Mouse (Mus musculus) intestine, embryonic 14.5 days (tissue): ENCODE data around the gene Btbd9. TPM values are rescaled to one million over a fixed set of nuclear protein-coding genes. Genes with fewer than 3 reads are reported as not detected.

Source experiments
- ATAC-seq: fragments of 200-750 bp; cut with Nextera tagmentation; replicated peaks from 2 replicates; pipeline ENCODE4 v1.8.0; 2017; ENCODE audit warnings: low read depth, moderate number of reproducible peaks, moderate TSS enrichment, moderate library complexity; ENCODE audit not compliant: low FRiP score, low TSS enrichment
- DNase-seq: peaks from one replicate; pipeline ENCODE4 v3.0.0-alpha.2; 2018; ENCODE audit warnings: low spot score
- H3K27ac ChIP-seq: fragments of 300-500 bp; sonication (generic); 2 replicates; pipeline ENCODE4 v1.5.1; 2014; ENCODE audit warnings: low read depth, mild to moderate bottlenecking, control low read depth
- H3K27me3 ChIP-seq: fragments of 300-500 bp; sonication (generic); replicated peaks from 2 replicates; pipeline ENCODE4 v1.6.1; 2014; ENCODE audit warnings: low read length, control low read depth; ENCODE audit not compliant: control insufficient read depth, insufficient read depth
- H3K36me3 ChIP-seq: fragments of 300-500 bp; sonication (generic); 2 replicates; pipeline ENCODE4 v1.6.1; 2014; ENCODE audit warnings: low read length, control low read depth; ENCODE audit not compliant: control insufficient read depth, insufficient read depth
- H3K4me1 ChIP-seq: fragments of 300-500 bp; sonication (generic); replicated peaks from 2 replicates; pipeline ENCODE4 v1.6.1; 2014; ENCODE audit warnings: low read length, control low read depth, mixed read lengths; ENCODE audit not compliant: control insufficient read depth, insufficient read depth
- H3K4me2 ChIP-seq: fragments of 300-500 bp; sonication (generic); 2 replicates; pipeline ENCODE4 v1.6.1; 2014; ENCODE audit warnings: low read length
- H3K4me3 ChIP-seq: fragments of 300-500 bp; sonication (generic); 2 replicates; pipeline ENCODE4 v1.5.1; 2014; ENCODE audit warnings: low read depth, low read length, control low read depth, mixed read lengths
- H3K9ac ChIP-seq: fragments of 300-500 bp; sonication (generic); 2 replicates; pipeline ENCODE4 v1.6.1; 2014; ENCODE audit warnings: mild to moderate bottlenecking, low read length
- H3K9me3 ChIP-seq: fragments of 300-500 bp; sonication (generic); 2 replicates; pipeline ENCODE4 v1.6.1; 2016; ENCODE audit warnings: low read length, control low read depth; ENCODE audit not compliant: control insufficient read depth
- WGBS: fragments of 180-500 bp; shearing (Covaris S2); extraction: QIAGEN DNeasy Blood & Tissue Kit; methylation state at CpG from one replicate; pipeline ENCODE4 v1.1.7; 2014; 5-methylcytosine and 5-hydroxymethylcytosine counted together
- polyA plus RNA-seq: library from polyadenylated mRNA; unstranded; fragments of >200 nt; fragmentation: Nextera tagmentation; extraction: Ambion mirVana; gene quantifications from 2 replicates; pipeline ENCODE4 v1.2.1, GENCODE M21; 2014

The Btbd9 gene
- polyA plus RNA-seq, 1 experiment from 2014 or later, result 53.7 TPM

DNA sequence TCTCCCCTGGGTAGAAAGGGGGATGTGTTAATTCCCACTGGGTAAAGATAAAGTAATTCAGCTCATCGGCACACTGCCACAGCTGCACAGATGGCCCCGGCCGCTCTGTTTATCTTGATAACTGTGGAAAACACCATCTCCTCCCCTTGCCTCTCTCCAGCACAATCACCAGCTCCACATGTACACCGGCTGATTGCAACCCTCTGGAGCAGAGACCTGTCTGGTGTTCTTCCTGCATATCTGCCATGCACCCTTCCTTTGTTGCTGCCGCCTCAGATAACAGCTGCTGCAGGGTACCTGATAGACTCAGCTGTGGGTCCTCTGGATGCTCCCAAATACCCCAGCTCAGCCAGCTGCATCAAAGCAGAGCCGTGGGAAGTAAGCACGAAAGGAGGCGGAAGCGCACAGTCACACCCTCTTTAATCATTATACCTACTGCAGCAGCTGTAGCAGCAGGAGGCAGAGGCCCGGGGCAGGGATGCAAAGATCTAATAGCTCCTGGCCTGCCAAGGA, 229.1 kb downstream of the Btbd9 start:
- 6% methylated on average over 10 of the region's 10 CpGs for WGBS
- no peak overlapping the region for H3K9ac ChIP-seq
- no peaks in the 10 kb centered on the region for H3K9me3 ChIP-seq
- no peak overlapping the region for H3K4me3 ChIP-seq
- H3K27me3 ChIP-seq, result no peaks in the 10 kb centered on the region
- ATAC-seq, result 0 out of 2 replicates have a peak, but pooled peaks have one; percentile 27
- H3K4me1 ChIP-seq, result peaks cover 11% of the 10 kb centered on the region; the same call in 1 of the 2 replicates
- no peaks in the 10 kb centered on the region for H3K36me3 ChIP-seq
- 0 out of 2 replicates have a peak overlapping the region, but pooled peaks have one; percentile 6 for H3K4me2 ChIP-seq
- H3K27ac ChIP-seq, result no peak overlapping the region
- DNase-seq, result peak; percentile 60

- 77% methylated on average over 3 of the region's 3 CpGs for WGBS
- no peaks in the 10 kb centered on the region for H3K9me3 ChIP-seq
Observed at GRCm38 (mm10) chr17:30345008-30345407, 231.3 kb downstream of the Btbd9 start.

GRCm38 (mm10) chr17:30343701-30344473, 232.4 kb downstream of the Btbd9 start:
- H3K4me3 ChIP-seq, result no peak overlapping the region
- peaks cover 11% of the 10 kb centered on the region; the same call in 1 of the 2 replicates for H3K4me1 ChIP-seq
- DNase-seq, result no peak
- 82% methylated on average over 9 of the region's 9 CpGs for WGBS
- no peaks in the 10 kb centered on the region for H3K9me3 ChIP-seq
- H3K9ac ChIP-seq, result no peak overlapping the region
- H3K4me2 ChIP-seq, result no peak overlapping the region
- no peak for ATAC-seq
- no peaks in the 10 kb centered on the region for H3K36me3 ChIP-seq
- H3K27ac ChIP-seq, result no peak overlapping the region
- H3K27me3 ChIP-seq, result no peaks in the 10 kb centered on the region

More at GRCm38 (mm10) chr17:30345008-30345407, 231.3 kb downstream of the Btbd9 start:
- ATAC-seq, result no peak
- Histone ChIP-seq H3K4me3 (no peak overlapping the region), H3K36me3 (no peaks in the 10 kb centered on the region), H3K27ac (no peak overlapping the region), H3K4me2 (no peak overlapping the region), H3K27me3 (no peaks in the 10 kb centered on the region), H3K4me1 (peaks cover 11% of the 10 kb centered on the region; the same call in 1 of the 2 replicates), H3K9ac (no peak overlapping the region)
- no peak for DNase-seq

DNA sequence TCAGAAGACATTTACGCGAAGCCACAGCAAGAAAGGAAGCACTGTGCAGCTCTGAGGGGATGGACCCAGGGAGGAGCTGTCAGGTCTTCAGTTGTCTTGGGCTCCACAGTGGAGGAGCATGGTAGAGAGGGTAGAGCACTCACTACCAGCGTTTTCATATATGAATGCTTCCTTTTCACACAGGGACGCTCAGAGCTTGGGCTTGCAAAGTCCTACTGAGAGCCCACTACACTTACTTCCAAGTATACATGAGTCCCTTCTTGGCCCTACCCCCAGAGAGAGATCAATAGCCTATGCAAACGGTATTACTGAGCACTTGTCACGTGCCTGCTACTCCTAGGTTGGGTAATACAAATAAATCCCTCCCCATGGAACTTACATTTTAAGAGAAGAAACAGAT, 234.7 kb downstream of the Btbd9 start:
- no peak overlapping the region for H3K27ac ChIP-seq
- H3K27me3 ChIP-seq, result no peaks in the 10 kb centered on the region
- H3K4me3 ChIP-seq, result no peak overlapping the region
- H3K4me2 ChIP-seq, result no peak overlapping the region
- ATAC-seq (no peak), DNase-seq (no peak)
- WGBS, result 70% methylated on average over 6 of the region's 6 CpGs
- no peaks in the 10 kb centered on the region for H3K4me1 ChIP-seq
- no peak overlapping the region for H3K9ac ChIP-seq
- no peaks in the 10 kb centered on the region for H3K36me3 ChIP-seq
- no peaks in the 10 kb centered on the region for H3K9me3 ChIP-seq

GRCm38 (mm10) chr17:30340495-30341126, 235.7 kb downstream of the Btbd9 start:
- ATAC-seq (no peak), DNase-seq (no peak)
- H3K27ac ChIP-seq, result no peak overlapping the region
- H3K9me3 ChIP-seq, result no peaks in the 10 kb centered on the region
- 63% methylated on average over 13 of the region's 13 CpGs for WGBS
- H3K4me3 ChIP-seq, result no peak overlapping the region
- no peaks in the 10 kb centered on the region for H3K36me3 ChIP-seq
- no peak overlapping the region for H3K4me2 ChIP-seq
- H3K9ac ChIP-seq, result no peak overlapping the region
- H3K27me3 ChIP-seq, result no peaks in the 10 kb centered on the region
- no peaks in the 10 kb centered on the region for H3K4me1 ChIP-seq

- WGBS, result 89% methylated on average over 5 of the region's 5 CpGs
- H3K9me3 ChIP-seq, result no peaks in the 10 kb centered on the region
- no peaks in the 10 kb centered on the region for H3K36me3 ChIP-seq
Observed at GRCm38 (mm10) chr17:30339317-30339716, 237.0 kb downstream of the Btbd9 start.

DNA sequence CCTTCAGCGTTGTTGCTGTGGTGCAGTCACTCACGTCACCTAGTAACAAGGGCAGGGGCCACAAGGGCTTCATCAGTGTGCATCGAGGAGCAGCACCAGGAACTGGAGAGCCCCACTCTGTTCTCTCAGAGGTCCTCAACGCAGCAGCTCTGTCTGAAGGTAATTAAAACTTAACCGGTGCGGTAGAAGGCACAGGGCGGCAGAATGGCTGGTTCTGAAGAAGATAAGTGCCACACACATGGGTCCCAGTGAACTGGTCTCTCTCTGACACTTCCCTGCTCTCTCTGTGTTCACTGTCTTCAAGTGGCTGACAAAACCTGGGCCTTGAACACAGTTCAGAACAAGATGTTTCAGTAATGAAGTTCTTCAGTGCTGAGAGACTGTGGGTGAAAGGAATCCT, 239.5 kb downstream of the Btbd9 start:
- DNase-seq, result no peak
- H3K4me1 ChIP-seq, result no peaks in the 10 kb centered on the region
- H3K36me3 ChIP-seq, result no peaks in the 10 kb centered on the region
- H3K9me3 ChIP-seq, result no peaks in the 10 kb centered on the region
- no peaks in the 10 kb centered on the region for H3K27me3 ChIP-seq
- WGBS, result 69% methylated on average over 7 of the region's 7 CpGs
- no peak overlapping the region for H3K27ac ChIP-seq
- H3K9ac ChIP-seq, result no peak overlapping the region
- ATAC-seq, result no peak
- no peak overlapping the region for H3K4me3 ChIP-seq
- no peak overlapping the region for H3K4me2 ChIP-seq

More at GRCm38 (mm10) chr17:30339317-30339716, 237.0 kb downstream of the Btbd9 start:
- no peak overlapping the region for H3K4me3 ChIP-seq
- H3K4me2 ChIP-seq, result no peak overlapping the region
- no peaks in the 10 kb centered on the region for H3K4me1 ChIP-seq
- H3K27ac ChIP-seq, result no peak overlapping the region
- no peak for ATAC-seq
- no peaks in the 10 kb centered on the region for H3K27me3 ChIP-seq
- H3K9ac ChIP-seq, result no peak overlapping the region
- DNase-seq, result no peak

DNA sequence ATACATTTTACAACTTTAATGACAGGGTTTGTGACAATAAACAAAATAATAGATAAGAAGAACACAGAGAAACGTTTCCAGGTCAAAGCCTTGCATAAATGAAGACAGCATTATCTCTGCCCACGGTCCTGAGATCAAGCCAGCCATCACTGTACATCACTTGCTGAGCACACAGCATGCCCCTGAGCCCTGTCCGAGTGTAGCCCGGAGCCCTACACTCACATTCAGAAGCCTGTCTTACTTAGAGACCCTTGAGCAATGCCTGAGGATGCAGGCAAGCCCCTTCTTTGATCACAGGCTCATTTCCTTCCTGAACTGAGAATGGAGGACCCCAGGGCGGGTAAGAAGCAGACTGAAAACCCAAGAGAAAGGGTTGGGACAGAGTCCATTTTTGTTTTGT, 240.0 kb downstream of the Btbd9 start:
- H3K9ac ChIP-seq, result no peak overlapping the region
- no peak for DNase-seq
- no peak overlapping the region for H3K4me2 ChIP-seq
- no peaks in the 10 kb centered on the region for H3K27me3 ChIP-seq
- no peak for ATAC-seq
- H3K4me1 ChIP-seq, result no peaks in the 10 kb centered on the region
- no peak overlapping the region for H3K27ac ChIP-seq
- H3K9me3 ChIP-seq, result no peaks in the 10 kb centered on the region
- H3K36me3 ChIP-seq, result no peaks in the 10 kb centered on the region
- H3K4me3 ChIP-seq, result no peak overlapping the region
- 61% methylated on average over 5 of the region's 5 CpGs for WGBS
